Mouse (Mus musculus) cortical plate, adult 2 months (tissue): ENCODE measurements at regions not wholly inside any gene's neighbourhood (a gene's known extent, or its start where the extent isn't known, plus 50 kb on each side); places are given as distances from the start of the nearest gene placed in this dataset.

Source experiments
- H3K27ac ChIP-seq: fragments of 200-500 bp; 2 replicates; pipeline ENCODE4 v1.5.1; 2012; ENCODE audit warnings: low read length, control low read depth, inconsistent platforms; ENCODE audit not compliant: insufficient read depth
- H3K4me1 ChIP-seq: fragments of 200-500 bp; 2 replicates; pipeline ENCODE4 v1.6.1; 2011; ENCODE audit warnings: low read length; ENCODE audit not compliant: control insufficient read depth, insufficient read depth
- H3K4me3 ChIP-seq: fragments of 200-500 bp; 2 replicates; pipeline ENCODE4 v1.5.1; 2011; ENCODE audit warnings: mild to moderate bottlenecking, low read length, control low read depth; ENCODE audit not compliant: insufficient read depth
- CTCF ChIP-seq: fragments of 200-500 bp; IDR thresholded peaks from 2 replicates; pipeline ENCODE4 v1.5.1; 2011; ENCODE audit warnings: mild to moderate bottlenecking, control low read depth, low read length; ENCODE audit not compliant: insufficient read depth; ENCODE audit errors: extremely low read depth
- POLR2A ChIP-seq: fragments of 200-500 bp; IDR thresholded peaks from 2 replicates; pipeline ENCODE4 v1.6.1; 2011; ENCODE audit warnings: mild to moderate bottlenecking, low read length, control low read depth; ENCODE audit not compliant: insufficient read depth; ENCODE audit errors: extremely low read depth

GRCm38 (mm10) chr7:34459834-34460495 is 66.8 kb upstream of the Lsm14a start:
- Histone ChIP-seq H3K4me3 (no peak overlapping the region), H3K27ac (no peak overlapping the region)

GRCm38 (mm10) chr7:34458851-34459250 is 65.7 kb upstream of the Lsm14a start:
- Histone ChIP-seq H3K4me1 (no peaks in the 10 kb centered on the region), H3K27ac (no peak overlapping the region), H3K4me3 (no peak overlapping the region)
- TF ChIP-seq CTCF (no peak), POLR2A (no peak)

More at GRCm38 (mm10) chr7:34459834-34460495, 66.8 kb upstream of the Lsm14a start:
- TF ChIP-seq CTCF (no peak), POLR2A (no peak)
- no peaks in the 10 kb centered on the region for H3K4me1 ChIP-seq

DNA sequence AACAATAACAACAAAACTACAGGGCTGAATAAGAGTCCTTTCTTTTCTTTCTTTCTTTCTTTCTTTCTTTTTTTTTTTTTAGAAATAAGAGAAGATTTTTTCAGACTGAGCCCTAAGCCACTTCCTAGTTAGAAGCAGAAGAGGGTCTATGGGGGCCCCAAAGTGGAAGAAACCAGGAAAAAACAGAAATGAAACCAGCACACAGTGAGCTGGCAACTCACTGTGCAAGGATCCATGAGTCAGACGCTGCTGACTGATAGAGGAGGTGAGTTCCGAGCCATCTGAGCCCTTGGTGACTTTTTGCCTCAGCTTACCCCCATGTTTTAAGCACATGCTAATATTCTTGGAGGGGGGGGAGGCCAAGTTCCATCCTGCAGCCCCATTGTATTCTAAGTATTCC is 55.2 kb upstream of the Lsm14a start:
- no peak overlapping the region for H3K27ac ChIP-seq
- no peak overlapping the region for H3K4me3 ChIP-seq
- TF ChIP-seq POLR2A = no peak
- TF ChIP-seq CTCF = no peak
- no peaks in the 10 kb centered on the region for H3K4me1 ChIP-seq

GRCm38 (mm10) chr7:34444263-34444662 is 51.1 kb upstream of the Lsm14a start:
- no peak overlapping the region for H3K4me3 ChIP-seq
- no peak for TF ChIP-seq POLR2A
- no peaks in the 10 kb centered on the region for H3K4me1 ChIP-seq
- H3K27ac ChIP-seq = no peak overlapping the region
